Mouse (Mus musculus) forebrain, embryonic 10.5 days (tissue): ENCODE measurements around the gene Rps19bp1. TPM values are rescaled to one million over a fixed set of nuclear protein-coding genes. Genes with fewer than 3 reads are reported as not detected.

Experiments used
- DNase-seq: peaks from one replicate; pipeline ENCODE4 v3.0.0-alpha.2; 2017; ENCODE audit warnings: low spot score; ENCODE audit errors: extremely low spot score
- H3K27ac ChIP-seq: fragments of 300-500 bp; sonication (generic); 2 replicates; pipeline ENCODE4 v1.5.1; 2016; ENCODE audit warnings: mild to moderate bottlenecking
- H3K27me3 ChIP-seq: fragments of 300-500 bp; sonication (generic); 2 replicates; pipeline ENCODE4 v1.6.1; 2016; ENCODE audit warnings: mild to moderate bottlenecking; ENCODE audit not compliant: poor library complexity, severe bottlenecking
- H3K36me3 ChIP-seq: fragments of 300-500 bp; sonication (generic); replicated peaks from 2 replicates; pipeline ENCODE4 v1.6.1; 2016; ENCODE audit warnings: mild to moderate bottlenecking, moderate library complexity
- H3K4me1 ChIP-seq: fragments of 300-500 bp; sonication (generic); 2 replicates; pipeline ENCODE4 v1.6.1; 2016
- H3K4me3 ChIP-seq: fragments of 300-500 bp; sonication (generic); 2 replicates; pipeline ENCODE4 v1.5.1; 2016; ENCODE audit warnings: mild to moderate bottlenecking, moderate library complexity
- H3K9me3 ChIP-seq: fragments of 300-500 bp; sonication (generic); 2 replicates; pipeline ENCODE4 v1.6.1; 2016; ENCODE audit warnings: mild to moderate bottlenecking, moderate library complexity
- WGBS: fragments of 180-500 bp; shearing (Covaris S2); methylation state at CpG from one replicate; pipeline ENCODE4 v1.1.7; 2016; 5-methylcytosine and 5-hydroxymethylcytosine counted together
- polyA plus RNA-seq: library from polyadenylated mRNA; unstranded; fragments of >200 nt; fragmentation: Nextera tagmentation; extraction: Ambion mirVana; gene quantifications from 2 replicates; pipeline ENCODE4 v1.2.1, GENCODE M21; 2016

Gene Rps19bp1
- polyA plus RNA-seq, 1 experiment from 2014 or later, result 66.2 TPM

GRCm38 (mm10) chr15:80225796-80226195, 38.3 kb downstream of the Rps19bp1 start:
- H3K27me3 ChIP-seq, result no peaks in the 10 kb centered on the region
- peaks cover 9% of the 10 kb centered on the region for H3K4me1 ChIP-seq
- no peaks in the 10 kb centered on the region for H3K9me3 ChIP-seq
- no peaks in the 10 kb centered on the region for H3K36me3 ChIP-seq
- WGBS, result 47% methylated on average over 2 of the region's 2 CpGs
- DNase-seq, result peak; percentile 69
- H3K27ac ChIP-seq, result no peak overlapping the region
- no peak overlapping the region for H3K4me3 ChIP-seq

- H3K27me3 ChIP-seq, result no peaks in the 10 kb centered on the region
- H3K9me3 ChIP-seq, result no peaks in the 10 kb centered on the region
- peak; percentile 81 for DNase-seq
- H3K27ac ChIP-seq, result no peak overlapping the region
- 24% methylated on average over 9 of the region's 9 CpGs for WGBS
- no peaks in the 10 kb centered on the region for H3K36me3 ChIP-seq
- peaks cover 9% of the 10 kb centered on the region for H3K4me1 ChIP-seq
- H3K4me3 ChIP-seq, result no peak overlapping the region
Measured at GRCm38 (mm10) chr15:80225208-80225607, 38.9 kb downstream of the Rps19bp1 start.

- 91% methylated on average over 7 of the region's 7 CpGs for WGBS
- H3K9me3 ChIP-seq, result no peaks in the 10 kb centered on the region
- no peaks in the 10 kb centered on the region for H3K36me3 ChIP-seq
- H3K4me3 ChIP-seq, result no peak overlapping the region
- H3K27me3 ChIP-seq, result no peaks in the 10 kb centered on the region
- no peak overlapping the region for H3K27ac ChIP-seq
- no peak for DNase-seq
- H3K4me1 ChIP-seq, result peaks cover 19% of the 10 kb centered on the region
Measured at GRCm38 (mm10) chr15:80223751-80224150, 40.4 kb downstream of the Rps19bp1 start.

- H3K36me3 ChIP-seq, result no peaks in the 10 kb centered on the region
- H3K27me3 ChIP-seq, result no peaks in the 10 kb centered on the region
- H3K4me3 ChIP-seq, result no peak overlapping the region
- H3K27ac ChIP-seq, result no peak overlapping the region
- WGBS, result 73% methylated on average over 8 of the region's 8 CpGs
- H3K4me1 ChIP-seq, result peaks cover 15% of the 10 kb centered on the region
- no peak for DNase-seq
- H3K9me3 ChIP-seq, result no peaks in the 10 kb centered on the region
Measured at GRCm38 (mm10) chr15:80221031-80221430, 43.1 kb downstream of the Rps19bp1 start.

GRCm38 (mm10) chr15:80219705-80220657, 44.1 kb downstream of the Rps19bp1 start:
- no peak for DNase-seq
- H3K27me3 ChIP-seq, result no peaks in the 10 kb centered on the region
- H3K9me3 ChIP-seq, result no peaks in the 10 kb centered on the region
- no peak overlapping the region for H3K4me3 ChIP-seq
- H3K36me3 ChIP-seq, result no peaks in the 10 kb centered on the region
- peaks cover 21% of the 10 kb centered on the region for H3K4me1 ChIP-seq
- H3K27ac ChIP-seq, result peak overlapping the region; percentile 70
- 77% methylated on average over 4 of the region's 4 CpGs for WGBS

GRCm38 (mm10) chr15:80219211-80219610, 44.9 kb downstream of the Rps19bp1 start:
- 48% methylated on average over 14 of the region's 14 CpGs for WGBS
- Histone ChIP-seq H3K9me3 (no peaks in the 10 kb centered on the region), H3K27me3 (no peaks in the 10 kb centered on the region), H3K27ac (peak overlapping the region; percentile 70), H3K4me1 (peaks cover 21% of the 10 kb centered on the region), H3K4me3 (0 out of 2 replicates have a peak overlapping the region, but pooled peaks have one; percentile 7), H3K36me3 (no peaks in the 10 kb centered on the region; the same call in 1 of the 2 replicates)
- DNase-seq, result no peak

GRCm38 (mm10) chr15:80217476-80217875, 46.6 kb downstream of the Rps19bp1 start:
- WGBS, result 91% methylated on average over 10 of the region's 10 CpGs
- Histone ChIP-seq H3K27ac (no peak overlapping the region), H3K4me3 (no peak overlapping the region), H3K36me3 (peaks cover 16% of the 10 kb centered on the region), H3K4me1 (peaks cover 21% of the 10 kb centered on the region), H3K9me3 (no peaks in the 10 kb centered on the region), H3K27me3 (no peaks in the 10 kb centered on the region)
- DNase-seq, result no peak

- WGBS, result 65% methylated on average over 9 of the region's 9 CpGs
- DNase-seq, result no peak
Measured at GRCm38 (mm10) chr15:80216480-80216820, 47.7 kb downstream of the Rps19bp1 start.

GRCm38 (mm10) chr15:80215716-80216479, 48.2 kb downstream of the Rps19bp1 start:
- H3K4me1 ChIP-seq, result peaks cover 21% of the 10 kb centered on the region
- DNase-seq, result no peak
- no peaks in the 10 kb centered on the region for H3K9me3 ChIP-seq
- H3K4me3 ChIP-seq, result no peak overlapping the region
- no peaks in the 10 kb centered on the region for H3K27me3 ChIP-seq
- H3K27ac ChIP-seq, result no peak overlapping the region
- peaks cover 32% of the 10 kb centered on the region for H3K36me3 ChIP-seq
- 18% methylated on average over 10 of the region's 10 CpGs for WGBS

More at GRCm38 (mm10) chr15:80216480-80216820, 47.7 kb downstream of the Rps19bp1 start:
- peaks cover 27% of the 10 kb centered on the region for H3K36me3 ChIP-seq
- no peak overlapping the region for H3K4me3 ChIP-seq
- no peaks in the 10 kb centered on the region for H3K27me3 ChIP-seq
- H3K9me3 ChIP-seq, result no peaks in the 10 kb centered on the region
- peaks cover 21% of the 10 kb centered on the region for H3K4me1 ChIP-seq
- H3K27ac ChIP-seq, result no peak overlapping the region

- Histone ChIP-seq H3K4me3 (no peak overlapping the region), H3K27me3 (no peaks in the 10 kb centered on the region), H3K9me3 (no peaks in the 10 kb centered on the region), H3K36me3 (peaks cover 36% of the 10 kb centered on the region), H3K27ac (no peak overlapping the region), H3K4me1 (peaks cover 13% of the 10 kb centered on the region)
- DNase-seq, result no peak
Measured at GRCm38 (mm10) chr15:80213688-80214087, 50.4 kb downstream of the Rps19bp1 start.
